Mouse (Mus musculus) heart, postnatal 25 days (tissue): ENCODE measurements around the gene Tmem80. TPM values are rescaled to one million over a fixed set of nuclear protein-coding genes. Genes with fewer than 3 reads are reported as not detected.

ENCODE experiments used
- total RNA-seq, 2 experiments: library from RNA; stranded (reverse); gene quantifications; 2 replicates each; pipeline ENCODE4 v1.2.3; 2021

The Tmem80 gene
- total RNA-seq, 2 experiments from 2014 or later = 13.5 to 13.9 TPM

Other genes starting within 250 kb of the Tmem80 start
- gene Pkp3, start 249.5 kb upstream of the Tmem80 start, total RNA-seq = under 1 TPM in 1 of 2 experiments, not detected in 1; 0.31 TPM
- 1 to 10 TPM; 4.8 to 7.7 TPM for gene Sigirr, start 227.2 kb upstream of the Tmem80 start, total RNA-seq
- gene Ano9, start 209.9 kb upstream of the Tmem80 start, total RNA-seq = under 1 TPM in 1 of 2 experiments, not detected in 1; 0.08 TPM
- gene Ptdss2, start 205.4 kb upstream of the Tmem80 start, total RNA-seq = 10 to 100 TPM; 32.1 to 33.4 TPM
- 10 to 100 TPM; 65.7 to 69.9 TPM for gene Rnh1, start 154.9 kb upstream of the Tmem80 start, total RNA-seq
- 100 to 1,000 TPM; 106 to 112 TPM for gene Hras, start 133.7 kb upstream of the Tmem80 start, total RNA-seq
- 1 to 10 TPM; 3.2 to 4.7 TPM for gene Lrrc56, start 133.6 kb upstream of the Tmem80 start, total RNA-seq
- not detected for gene Lmntd2, start 113.7 kb upstream of the Tmem80 start, total RNA-seq
- under 1 TPM; 0.62 to 0.64 TPM for gene Rassf7, start 111.9 kb upstream of the Tmem80 start, total RNA-seq
- 10 to 100 TPM; 29.8 to 31.6 TPM for gene Phrf1, start 99.0 kb upstream of the Tmem80 start, total RNA-seq
- gene Irf7, start 61.3 kb upstream of the Tmem80 start, total RNA-seq = 1 to 10 TPM; 3.4 to 3.6 TPM
- gene Cdhr5, start 51.0 kb upstream of the Tmem80 start, total RNA-seq = not detected
- not detected for gene Sct, start 48.6 kb upstream of the Tmem80 start, total RNA-seq
- not detected for gene Drd4, start 35.7 kb upstream of the Tmem80 start, total RNA-seq
- gene Deaf1, start within 50 bp of the Tmem80 start, total RNA-seq = 10 to 100 TPM; 16.4 to 17.1 TPM
- gene Eps8l2, start 11.1 kb downstream of the Tmem80 start, total RNA-seq = 1 to 10 TPM; 3.2 to 4.3 TPM
- gene Taldo1, start 64.5 kb downstream of the Tmem80 start, total RNA-seq = 100 to 1,000 TPM; 124 to 126 TPM
- gene Gatd1, start 86.4 kb downstream of the Tmem80 start, total RNA-seq = 10 to 100 TPM; 13.8 to 14.2 TPM
- gene Cend1, start 101.8 kb downstream of the Tmem80 start, total RNA-seq = under 1 TPM; 0.75 to 0.84 TPM
- gene Slc25a22, start 110.2 kb downstream of the Tmem80 start, total RNA-seq = 10 to 100 TPM; 58.8 to 72.6 TPM
- gene Pidd1, start 116.3 kb downstream of the Tmem80 start, total RNA-seq = under 1 TPM; 0.39 to 0.86 TPM
- gene Rplp2, start 119.6 kb downstream of the Tmem80 start, total RNA-seq = 100 to 1,000 TPM; 862 to 950 TPM
- 100 to 1,000 TPM; 409 to 426 TPM for gene Pnpla2, start 127.5 kb downstream of the Tmem80 start, total RNA-seq
- gene Cracr2b, start 133.4 kb downstream of the Tmem80 start, total RNA-seq = 10 to 100 TPM; 19.7 to 23.1 TPM
- 100 to 1,000 TPM; 280 TPM for gene Cd151, start 139.7 kb downstream of the Tmem80 start, total RNA-seq
- 10 to 100 TPM; 74.3 to 74.7 TPM for gene Polr2l, start 147.4 kb downstream of the Tmem80 start, total RNA-seq
- 10 to 100 TPM; 17.5 to 39.0 TPM for gene Tspan4, start 147.5 kb downstream of the Tmem80 start, total RNA-seq
- 10 to 100 TPM; 46.6 to 47.1 TPM for gene Chid1, start 212.1 kb downstream of the Tmem80 start, total RNA-seq
- gene Ap2a2, start 234.4 kb downstream of the Tmem80 start, total RNA-seq = 10 to 100 TPM; 48.9 to 56.1 TPM